Mouse (Mus musculus) thymus, postnatal 10 days (tissue): ENCODE data around the gene Tshz3.

Source experiments
- DNase-seq, 2 experiments: peaks; one replicate each; pipeline ENCODE4 v3.0.0; 2021; ENCODE audit warnings: low spot score in 2 of 2

The Tshz3 gene

DNA sequence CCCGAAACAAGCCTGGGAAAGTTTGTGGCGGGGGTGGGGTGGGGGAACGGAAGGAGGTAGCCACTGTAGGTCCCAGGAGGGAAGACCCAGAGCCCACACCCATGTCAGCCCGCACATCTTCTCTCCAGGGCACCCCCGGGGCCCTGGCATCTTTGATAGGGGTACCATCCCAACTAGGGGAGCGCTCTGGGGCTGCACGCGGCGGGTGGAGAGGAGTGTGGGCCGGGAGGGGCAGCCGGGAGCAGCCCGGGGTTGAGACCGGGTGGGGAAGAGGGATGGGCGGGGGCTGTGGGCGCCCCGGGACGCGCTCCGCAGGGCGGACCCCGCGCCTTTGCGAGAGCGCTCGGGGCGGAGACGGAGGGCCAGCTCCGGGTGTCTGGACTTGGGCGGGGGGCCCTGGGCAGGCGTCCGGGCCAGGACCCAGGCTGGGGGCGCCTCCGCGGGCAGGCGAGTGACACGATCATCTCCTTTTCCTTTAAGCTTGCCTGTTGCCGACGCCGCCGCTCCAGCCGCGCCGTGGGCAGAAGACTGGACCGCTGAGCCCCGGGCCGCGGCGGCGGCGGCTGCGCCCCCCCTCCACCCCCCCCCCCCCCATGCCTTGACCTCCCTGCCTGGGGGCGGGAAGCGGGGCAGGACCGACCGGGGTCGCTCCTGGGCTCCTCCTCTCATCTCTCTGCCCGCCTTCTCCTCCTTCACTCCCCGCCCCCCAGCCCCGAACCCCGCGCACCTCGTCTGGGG lies 631 bp upstream of the Tshz3 start:
- DNase-seq: no peak

GRCm38 (mm10) chr7:36698589-36698946 lies 650 bp downstream of the Tshz3 start:
- no peak for DNase-seq

GRCm38 (mm10) chr7:36699001-36699987 lies 1.4 kb downstream of the Tshz3 start:
- no peak for DNase-seq

GRCm38 (mm10) chr7:36706636-36707035 lies 8.7 kb downstream of the Tshz3 start:
- no peak for DNase-seq

DNA sequence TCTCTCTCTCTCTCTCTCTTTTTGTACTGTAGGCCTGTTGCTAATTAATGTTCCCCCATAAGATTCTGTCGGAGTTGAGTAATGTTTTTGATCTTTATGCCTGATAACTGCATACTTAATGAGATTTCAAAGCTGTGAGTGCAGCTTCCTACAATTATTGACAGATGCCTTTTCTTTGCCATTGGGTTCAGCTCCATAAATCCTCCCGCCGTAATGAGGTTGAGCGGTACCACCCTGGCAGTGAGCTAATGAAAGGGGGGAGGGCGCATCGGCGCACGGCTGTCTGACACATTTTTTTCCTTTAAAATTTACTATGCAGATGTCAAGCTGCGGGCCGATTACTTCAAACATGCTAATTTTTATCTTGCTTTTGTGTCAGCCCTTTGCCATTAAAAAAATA lies 9.3 kb downstream of the Tshz3 start:
- DNase-seq: no peak

- no peak for DNase-seq
Observed at GRCm38 (mm10) chr7:36707681-36708350, 9.9 kb downstream of the Tshz3 start.

DNA sequence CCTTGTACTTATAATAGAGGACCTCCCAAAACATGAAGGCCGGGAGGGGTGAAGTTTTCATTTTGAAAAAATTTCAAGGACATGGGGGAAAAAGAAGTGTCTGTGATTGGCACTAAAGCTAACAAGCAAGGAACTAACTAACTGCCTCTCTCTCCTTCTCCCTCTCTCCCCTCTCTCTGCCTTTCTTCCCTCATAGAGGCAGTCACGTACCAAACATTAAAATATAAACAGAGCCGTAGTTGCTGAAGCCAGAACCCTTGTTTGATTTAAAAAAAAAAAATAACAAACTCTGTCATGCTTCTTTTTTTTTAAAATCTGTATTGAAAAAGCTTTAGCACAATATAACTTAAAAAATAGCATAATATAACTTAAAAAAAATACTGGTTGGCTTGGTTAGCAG lies 10.9 kb downstream of the Tshz3 start:
- no peak for DNase-seq

GRCm38 (mm10) chr7:36709239-36709638 lies 11.3 kb downstream of the Tshz3 start:
- no peak for DNase-seq

- DNase-seq: no peak
Observed at GRCm38 (mm10) chr7:36709974-36710373, 12.1 kb downstream of the Tshz3 start.

DNA sequence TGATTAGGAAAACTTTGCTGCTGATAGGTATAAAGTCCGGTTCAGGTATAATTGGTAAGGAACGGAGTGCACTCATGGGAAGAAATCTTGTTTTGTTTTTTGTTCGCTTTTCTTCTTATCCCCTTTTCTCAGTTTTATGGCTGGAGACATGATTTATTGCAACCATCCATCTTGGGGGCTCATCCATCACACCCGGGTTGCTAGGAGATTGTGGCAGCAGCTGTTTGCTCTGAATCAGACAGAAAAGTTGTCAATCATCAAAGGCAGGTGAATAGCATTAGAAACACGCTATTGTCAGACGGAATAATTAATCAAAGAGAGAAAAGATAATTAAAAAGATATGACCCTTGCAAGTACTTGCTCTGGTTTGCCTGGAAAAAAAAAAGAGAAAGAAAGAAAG lies 12.5 kb downstream of the Tshz3 start:
- no peak for DNase-seq

DNA sequence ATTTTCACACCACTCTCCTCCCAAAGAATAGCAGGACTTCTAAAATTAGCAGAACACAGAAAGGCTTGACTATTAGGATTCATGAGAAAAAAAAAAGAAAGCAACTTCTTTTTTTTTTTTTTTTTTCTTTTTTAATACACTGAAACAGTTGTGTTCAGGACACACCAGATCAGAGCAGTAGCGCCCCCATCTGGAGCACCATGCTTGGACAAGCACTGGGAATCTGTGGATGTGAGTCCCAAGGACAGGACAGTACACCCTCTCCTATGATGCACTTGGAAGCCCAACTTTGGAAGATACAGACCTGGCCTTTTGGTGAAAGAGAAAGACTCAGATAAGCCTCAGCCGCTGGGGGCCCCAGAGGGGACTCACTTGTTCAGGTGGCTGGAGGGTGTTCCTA lies 13.8 kb downstream of the Tshz3 start:
- no peak for DNase-seq

GRCm38 (mm10) chr7:36714323-36714722 lies 16.4 kb downstream of the Tshz3 start:
- no peak for DNase-seq

- DNase-seq: no peak
Observed at GRCm38 (mm10) chr7:36717192-36717591, 19.3 kb downstream of the Tshz3 start.

GRCm38 (mm10) chr7:36720830-36721229 lies 22.9 kb downstream of the Tshz3 start:
- DNase-seq: no peak

GRCm38 (mm10) chr7:36736303-36737050 lies 38.6 kb downstream of the Tshz3 start:
- no peak for DNase-seq

DNA sequence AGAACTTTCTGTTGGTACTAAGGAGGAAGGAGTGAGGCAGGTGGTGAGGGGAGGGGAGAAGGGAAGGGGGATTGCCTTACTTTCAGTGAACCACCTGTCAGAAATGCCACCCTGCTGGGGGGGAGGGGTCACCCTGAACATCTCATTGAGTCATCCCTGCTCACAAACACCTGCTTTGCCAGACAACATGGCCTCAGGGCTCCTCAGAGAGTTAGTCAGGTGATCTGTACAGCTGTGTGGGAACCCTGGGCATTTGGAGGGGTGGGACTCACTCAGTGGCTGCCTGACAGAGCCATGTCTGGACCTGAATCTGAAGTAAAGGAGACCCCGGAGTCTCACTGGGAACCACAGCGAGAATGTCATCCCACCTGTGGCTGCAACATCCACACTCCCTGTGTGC lies 53.6 kb downstream of the Tshz3 start:
- no peak for DNase-seq

GRCm38 (mm10) chr7:36767501-36768092 lies 69.7 kb downstream of the Tshz3 start:
- no peak for DNase-seq

DNA sequence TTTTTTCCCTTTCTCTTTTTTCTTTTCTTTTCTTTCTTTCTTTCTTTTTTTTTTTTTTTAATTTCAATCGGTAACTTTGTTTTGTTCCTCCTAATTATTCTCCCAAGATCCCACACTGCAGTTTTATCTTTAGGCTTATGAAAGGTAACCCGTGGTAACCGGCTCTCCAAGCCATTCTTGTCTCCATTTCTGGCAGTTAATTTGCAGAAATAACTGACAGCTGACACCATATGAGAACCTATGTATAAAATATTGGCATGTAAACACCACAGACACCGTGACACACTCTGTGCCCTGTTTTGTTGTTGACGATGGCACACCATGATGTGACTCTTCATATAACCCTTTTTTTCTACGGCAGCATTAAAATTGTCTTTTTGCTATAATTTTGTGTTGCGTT lies 75.2 kb downstream of the Tshz3 start:
- no peak for DNase-seq

- DNase-seq: no peak
Observed at GRCm38 (mm10) chr7:36776956-36777355, 79.0 kb downstream of the Tshz3 start.

DNA sequence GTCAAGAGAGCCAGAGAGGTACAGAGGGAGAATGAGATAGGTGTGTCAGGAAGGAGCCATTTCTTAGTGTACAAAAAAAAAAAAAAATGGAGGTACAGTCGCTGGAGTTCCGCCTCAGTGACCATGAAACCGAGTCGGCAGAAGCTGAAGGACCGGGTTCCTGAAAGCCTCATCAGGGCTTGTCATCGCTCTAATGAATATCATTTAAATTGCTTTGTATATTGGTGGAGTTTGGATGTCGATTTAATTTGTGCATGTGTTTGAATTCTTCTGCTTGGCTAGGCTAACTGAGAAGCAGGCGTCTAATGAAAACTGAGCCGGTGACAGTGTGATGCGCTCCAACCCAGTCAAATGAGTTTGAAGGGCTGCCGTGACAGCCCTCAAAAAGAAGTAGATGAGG lies 80.5 kb downstream of the Tshz3 start:
- no peak for DNase-seq

DNA sequence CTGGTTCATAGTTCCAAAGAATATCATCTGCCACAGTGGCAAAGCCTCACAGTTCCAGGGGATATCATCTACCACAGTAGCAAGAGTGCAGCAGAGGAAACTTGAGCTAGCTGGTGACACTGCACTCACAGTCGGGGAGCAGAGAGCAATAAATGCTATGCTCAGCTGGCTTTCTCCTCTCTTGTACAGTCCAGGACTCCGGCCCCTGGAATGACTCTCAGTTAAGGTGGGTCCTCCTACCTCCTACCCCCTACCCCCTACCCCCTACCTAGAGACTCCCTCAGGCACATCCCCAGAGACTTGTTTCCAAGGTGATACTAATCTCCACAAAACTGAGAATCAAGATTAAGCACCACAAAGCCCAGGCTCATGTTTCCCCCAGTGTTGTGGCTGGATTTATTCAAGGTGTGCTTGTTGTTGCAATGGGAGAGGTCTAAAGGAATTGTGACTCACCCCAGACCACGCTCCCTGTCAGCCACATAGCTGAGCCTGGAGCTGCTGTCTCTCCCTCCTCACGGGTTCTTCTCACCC lies 86.4 kb downstream of the Tshz3 start:
- DNase-seq: no peak
